Mouse (Mus musculus) ES-E14 (cell line): ENCODE results near the gene Trappc3l.

Experiments used
- HCFC1 ChIP-seq: IDR thresholded peaks from 2 replicates; pipeline ENCODE4 v1.6.1; 2012; ENCODE audit warnings: low read length, inconsistent platforms, borderline replicate concordance; ENCODE audit not compliant: insufficient read depth
- MAFK ChIP-seq: IDR thresholded peaks from 2 replicates; pipeline ENCODE4 v1.6.1; 2014; ENCODE audit warnings: mild to moderate bottlenecking, low read depth, low read length, inconsistent platforms; ENCODE audit not compliant: insufficient read depth
- ZNF384 ChIP-seq: IDR thresholded peaks from 2 replicates; pipeline ENCODE4 v1.6.1; 2012; ENCODE audit warnings: low read depth, low read length, inconsistent platforms

DNA sequence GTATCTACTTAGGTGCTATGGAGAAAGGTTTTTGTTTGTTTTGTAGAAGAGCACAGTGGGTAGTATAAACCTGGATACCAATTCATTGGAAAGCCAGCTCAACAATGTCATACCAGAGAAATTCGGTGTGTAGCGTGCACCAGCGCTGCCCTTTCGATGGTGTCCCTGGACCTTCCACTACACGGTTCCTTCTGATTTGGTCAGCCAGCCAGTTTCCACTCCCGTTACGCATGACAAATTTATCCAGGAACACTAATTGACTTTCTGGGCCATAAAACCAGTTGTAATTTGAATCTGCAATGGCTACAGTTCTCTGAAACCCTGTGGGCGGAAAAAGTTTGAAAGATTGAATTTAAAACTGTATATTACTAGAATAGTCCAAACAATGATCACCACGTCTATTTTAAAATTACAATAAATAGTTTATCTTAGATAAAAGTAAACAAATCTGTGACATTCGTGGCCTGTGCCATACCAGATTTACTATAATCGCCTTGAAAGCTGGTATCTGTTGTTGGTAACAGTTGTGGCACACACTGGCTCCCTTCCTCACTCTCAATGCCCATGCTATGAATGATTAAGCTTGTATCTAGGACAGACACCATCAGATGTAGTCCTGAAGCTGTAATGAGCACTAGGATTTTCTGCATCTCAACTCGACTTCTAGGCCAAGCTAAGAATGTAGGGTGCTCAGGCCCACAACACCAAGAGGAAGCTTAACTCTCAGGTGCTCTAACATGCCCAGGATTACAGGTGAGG is 118.6 kb downstream of the Trappc3l start:
- TF ChIP-seq HCFC1 (no peak), MAFK (no peak), ZNF384 (no peak)
